Mouse (Mus musculus) spleen, adult 2 months (tissue): ENCODE results near the gene Glmp.

Source experiments
- CTCF ChIP-seq: fragments of 200-500 bp; IDR thresholded peaks from 2 replicates; pipeline ENCODE4 v1.5.1; 2011; ENCODE audit warnings: mild to moderate bottlenecking, inconsistent platforms; ENCODE audit not compliant: insufficient read depth, insufficient read length, insufficient replicate concordance; ENCODE audit errors: extremely low read depth
- POLR2A ChIP-seq: fragments of 200-500 bp; IDR thresholded peaks from 2 replicates; pipeline ENCODE4 v1.6.1; 2011; ENCODE audit warnings: low read depth, low read length, inconsistent platforms

DNA sequence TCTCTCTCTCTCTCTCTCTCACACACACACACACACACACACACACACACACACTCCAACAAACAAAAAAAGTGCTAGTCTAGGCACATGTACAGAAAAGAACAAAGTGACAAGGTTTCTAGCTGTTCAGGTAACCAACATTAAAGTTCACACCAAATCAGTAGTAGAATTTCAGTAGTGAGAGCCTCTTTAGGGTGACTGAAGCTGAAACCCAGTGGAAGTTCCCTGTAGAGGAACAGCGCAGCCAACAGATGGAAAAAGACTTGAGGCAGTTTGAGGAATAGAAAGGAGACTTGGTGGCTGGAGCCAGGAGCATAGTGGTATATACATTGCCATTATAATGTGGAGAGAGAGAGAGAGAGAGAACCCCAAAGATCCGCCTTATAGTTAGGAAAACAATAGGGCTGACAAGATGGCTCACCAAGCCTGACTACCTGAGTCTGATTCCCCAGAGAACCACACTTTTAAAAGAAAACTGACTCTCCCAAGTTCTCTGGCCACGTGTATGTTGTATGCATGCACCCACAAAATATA lies 10.1 kb downstream of the Glmp start:
- TF ChIP-seq POLR2A: no peak
- TF ChIP-seq CTCF: no peak
